Mouse (Mus musculus): ENCODE measurements around the gene Susd2.

DNA sequence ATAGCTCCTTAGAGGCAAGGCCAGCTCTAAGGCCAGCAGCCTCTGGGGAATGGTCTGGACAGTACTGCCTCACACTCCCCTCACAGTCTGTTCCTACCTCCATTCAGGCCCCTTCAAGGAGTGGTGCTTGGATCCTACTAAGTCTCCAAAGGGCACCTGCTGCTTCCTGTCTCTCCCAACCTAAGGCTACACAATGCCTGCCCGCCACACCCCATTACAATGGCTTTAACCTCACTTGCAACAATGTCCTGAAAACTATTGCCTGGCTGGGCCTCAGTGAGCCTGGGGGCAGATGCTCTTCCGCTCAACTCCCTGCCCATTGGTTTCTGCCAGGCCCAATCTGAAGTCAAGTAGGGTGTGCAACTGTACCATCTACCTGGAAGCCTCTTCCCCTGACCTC lies 44.8 kb upstream of the Susd2 start:
- TF ChIP-seq CTCF (conservative IDR thresholded peaks at IDR 0.05; ENCODE audit: insufficient read depth, insufficient read length, low read depth, low read length): no peak
- TF ChIP-seq POLR2A (IDR thresholded peaks at IDR 0.05; ENCODE audit: low read depth, low read length): no peak

All from kidney, adult 2 months (tissue).